Mouse (Mus musculus): ENCODE measurements around the gene Nol4l.

- TF ChIP-seq TAL1 (conservative IDR thresholded peaks at IDR 0.05; ENCODE audit: low read depth, low read length) (no peak), CTCF (IDR thresholded peaks at IDR 0.05; ENCODE audit: low read depth, low read length) (no peak), GATA1 (IDR thresholded peaks at IDR 0.05; ENCODE audit: borderline replicate concordance, low read length) (no peak), GATA2 (IDR thresholded peaks at IDR 0.05; ENCODE audit: borderline replicate concordance, low read depth, low read length) (no peak)
Observed at GRCm38 (mm10) chr2:153575554-153575953, 45.8 kb upstream of the Nol4l start.

All from G1E (cell line).